In the genomic region with DNA sequence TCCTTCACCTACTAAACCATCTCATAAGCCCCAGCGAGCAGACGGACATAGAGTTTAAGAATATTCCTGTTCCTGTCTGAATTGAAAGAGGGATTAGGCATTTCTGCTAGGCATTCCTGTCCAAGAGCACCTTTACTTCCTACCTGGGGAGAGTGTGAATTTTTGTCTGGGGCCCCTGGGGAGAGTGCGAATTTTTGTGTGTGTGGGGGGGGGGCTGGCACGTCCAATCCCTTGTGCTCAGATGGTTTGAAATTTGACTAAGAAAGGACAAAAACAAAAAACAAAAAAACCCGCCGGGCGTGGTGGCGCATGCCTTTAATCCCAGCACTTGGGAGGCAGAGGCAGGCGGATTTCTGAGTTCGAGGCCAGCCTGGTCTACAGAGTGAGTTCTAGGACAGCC, we compare ENCODE assay signal across 7 mouse cellular contexts. TPM values are rescaled to one million over a fixed set of nuclear protein-coding genes. Genes with fewer than 3 reads are reported as not detected.
DNase-seq lines count a peak whose midpoint lies in the region; ATAC-seq and TF ChIP-seq lines count a peak whose summit lies in the region.

No protein-coding gene starts in this region.

- WGBS in lung, postnatal 0 days = 64% methylated on average over 10 of the region's 10 CpGs
- 67% methylated on average over 10 of the region's 10 CpGs for WGBS in forebrain, embryonic 13.5 days
- whole genome bisulfite sequencing in liver, embryonic 12.5 days (ENCODE audit: insufficient replicate concordance) = 51% methylated on average over 10 of the region's 10 CpGs
- WGBS in stomach, postnatal 0 days = 58% methylated on average over 10 of the region's 10 CpGs

- no peaks in the 10 kb centered on the region for H3K9me3 ChIP-seq in lung, postnatal 0 days (ENCODE audit: low read length)
- no peaks in the 10 kb centered on the region for H3K9me3 ChIP-seq in forebrain, embryonic 13.5 days (replicated peaks)
- H3K9me3 ChIP-seq in liver, embryonic 12.5 days (replicated peaks) = no peaks in the 10 kb centered on the region
- no peaks in the 10 kb centered on the region for H3K9me3 ChIP-seq in stomach, postnatal 0 days (ENCODE audit: control insufficient read depth, low read length)

- ATAC-seq in lung, postnatal 0 days = no peak; the same call in 1 of the 2 replicates
- peak; percentile 2; the same call in 1 of the 2 replicates for ATAC-seq in forebrain, embryonic 13.5 days
- no peak for ATAC-seq in liver, embryonic 12.5 days
- ATAC-seq in stomach, postnatal 0 days (ENCODE audit: low FRiP score, low TSS enrichment) = no peak
- no peak for ATAC-seq in inflammation-experienced regulatory T-cells, adult 6 months

- no peaks in the 10 kb centered on the region for H3K4me1 ChIP-seq in lung, postnatal 0 days (ENCODE audit: insufficient read depth, low read depth, low read length)
- H3K4me1 ChIP-seq in forebrain, embryonic 13.5 days = peaks cover 12% of the 10 kb centered on the region
- H3K4me1 ChIP-seq in liver, embryonic 12.5 days = peaks cover 18% of the 10 kb centered on the region
- H3K4me1 ChIP-seq in stomach, postnatal 0 days (replicated peaks; ENCODE audit: control insufficient read depth, insufficient read depth) = peaks cover 4% of the 10 kb centered on the region; the same call in 1 of the 2 replicates

- H3K9ac ChIP-seq in lung, postnatal 0 days (replicated peaks; ENCODE audit: low read depth) = no peak overlapping the region
- H3K9ac ChIP-seq in forebrain, embryonic 13.5 days = no peak overlapping the region
- H3K9ac ChIP-seq in liver, embryonic 12.5 days = no peak overlapping the region
- H3K9ac ChIP-seq in stomach, postnatal 0 days (ENCODE audit: low read length) = no peak overlapping the region

- no peak for TF ChIP-seq CTCF in lung, postnatal 0 days (IDR thresholded peaks at IDR 0.05)
- TF ChIP-seq CTCF in stomach, postnatal 0 days (IDR thresholded peaks at IDR 0.05; ENCODE audit: low read depth) = no peak

- H3K36me3 ChIP-seq in lung, postnatal 0 days (ENCODE audit: insufficient read depth, low read length) = no peaks in the 10 kb centered on the region; the same call in none of the 2 replicates
- peaks cover 14% of the 10 kb centered on the region for H3K36me3 ChIP-seq in forebrain, embryonic 13.5 days (ENCODE audit: poor library complexity, severe bottlenecking)
- H3K36me3 ChIP-seq in liver, embryonic 12.5 days = peaks cover 16% of the 10 kb centered on the region
- H3K36me3 ChIP-seq in stomach, postnatal 0 days (ENCODE audit: control insufficient read depth, insufficient read depth, low read length) = peaks cover 7% of the 10 kb centered on the region; the same call in 1 of the 2 replicates

- no peak for TF ChIP-seq EP300 in lung, postnatal 0 days (IDR thresholded peaks at IDR 0.05)
- TF ChIP-seq EP300 in stomach, postnatal 0 days (optimal IDR thresholded peaks at IDR 0.05) = no peak

- peak overlapping the region; percentile 14; the same call in 1 of the 2 replicates for H3K4me3 ChIP-seq in lung, postnatal 0 days (ENCODE audit: low read depth, low read length)
- peak overlapping the region; percentile 90 for H3K4me3 ChIP-seq in forebrain, embryonic 13.5 days
- peak overlapping the region; percentile 73 for H3K4me3 ChIP-seq in liver, embryonic 12.5 days
- H3K4me3 ChIP-seq in stomach, postnatal 0 days (ENCODE audit: low read depth, low read length) = peak overlapping the region; percentile 74

- H3K27ac ChIP-seq in lung, postnatal 0 days (ENCODE audit: low read length) = no peak overlapping the region
- H3K27ac ChIP-seq in forebrain, embryonic 13.5 days = no peak overlapping the region
- H3K27ac ChIP-seq in liver, embryonic 12.5 days = no peak overlapping the region
- H3K27ac ChIP-seq in stomach, postnatal 0 days (replicated peaks) = no peak overlapping the region

- H3K27me3 ChIP-seq in lung, postnatal 0 days (replicated peaks; ENCODE audit: insufficient read depth, low read length) = no peaks in the 10 kb centered on the region
- no peaks in the 10 kb centered on the region for H3K27me3 ChIP-seq in forebrain, embryonic 13.5 days
- H3K27me3 ChIP-seq in liver, embryonic 12.5 days (replicated peaks) = no peaks in the 10 kb centered on the region
- H3K27me3 ChIP-seq in stomach, postnatal 0 days (ENCODE audit: control insufficient read depth, insufficient read depth, low read length) = no peaks in the 10 kb centered on the region

- no peak for DNase-seq in lung, postnatal 0 days (ENCODE audit: low spot score)
- DNase-seq in lung, adult 18-20 months = no peak
- DNase-seq in stomach, postnatal 0 days (ENCODE audit: low spot score) = no peak
- DNase-seq in left cerebral cortex, adult 18-20 months (ENCODE audit: low spot score in 2 of 2) = no peak

- H3K4me2 ChIP-seq in lung, postnatal 0 days (replicated peaks; ENCODE audit: low read depth, low read length) = peak overlapping the region; percentile 90; the same call in 1 of the 2 replicates
- peak overlapping the region; percentile 86 for H3K4me2 ChIP-seq in forebrain, embryonic 13.5 days
- peak overlapping the region; percentile 91 for H3K4me2 ChIP-seq in liver, embryonic 12.5 days
- peak overlapping the region; percentile 96 for H3K4me2 ChIP-seq in stomach, postnatal 0 days (replicated peaks; ENCODE audit: low read depth)

RNA-seq across cellular contexts. Expression of a gene that starts 0.4 kb away (rescaled TPM):
- polyA plus RNA-seq in lung, postnatal 0 days (2015; fragmentation: Nextera tagmentation; extraction: Ambion mirVana) = 9.4 and 9.6 TPM in 2 replicates
- polyA plus RNA-seq in forebrain, embryonic 13.5 days (2015; fragmentation: Nextera tagmentation; extraction: Ambion mirVana) = 30.9 and 33.8 TPM in 2 replicates
- polyA plus RNA-seq in liver, embryonic 12.5 days (2016; fragmentation: Nextera tagmentation; extraction: Ambion mirVana) = 29.0 and 29.6 TPM in 2 replicates
- polyA plus RNA-seq in stomach, postnatal 0 days (2015; fragmentation: Nextera tagmentation; extraction: Ambion mirVana) = 9.2 and 9.4 TPM in 2 replicates
- polyA plus RNA-seq in inflammation-experienced regulatory T-cells, adult 6 months (2017; shearing (Covaris generic)) = 10 to 100 TPM; 23.1 to 24.7 (median 24.1) TPM
- 10 to 100 TPM; 35.5 to 37.9 TPM for total RNA-seq in left cerebral cortex, adult 18-20 months (2021)

RNA-seq across cellular contexts. Expression of a gene that starts 33.8 kb away (rescaled TPM):
- polyA plus RNA-seq in lung, postnatal 0 days (2015; fragmentation: Nextera tagmentation; extraction: Ambion mirVana) = 2.6 and 2.7 TPM in 2 replicates
- polyA plus RNA-seq in forebrain, embryonic 13.5 days (2015; fragmentation: Nextera tagmentation; extraction: Ambion mirVana) = 7.4 and 7.7 TPM in 2 replicates
- 0.38 and 0.48 TPM in 2 replicates for polyA plus RNA-seq in liver, embryonic 12.5 days (2016; fragmentation: Nextera tagmentation; extraction: Ambion mirVana)
- 2.4 and 2.9 TPM in 2 replicates for polyA plus RNA-seq in stomach, postnatal 0 days (2015; fragmentation: Nextera tagmentation; extraction: Ambion mirVana)
- polyA plus RNA-seq in inflammation-experienced regulatory T-cells, adult 6 months (2017; shearing (Covaris generic)) = 1 to 10 TPM; 1.0 to 2.6 (median 1.3) TPM
- 10 to 100 TPM; 11.5 to 12.3 TPM for total RNA-seq in left cerebral cortex, adult 18-20 months (2021)

Comparison
In these comparisons a context has a peak if more than half of its experiments do, and no peak if none do; other contexts are left out.
1. H3K4me3 ChIP-seq: peak in every context shown above with its lines; median percentile 90 in forebrain, embryonic 13.5 days; 74 in stomach, postnatal 0 days; 73 in liver, embryonic 12.5 days; 14 in lung, postnatal 0 days.